Mouse (Mus musculus) frontal cortex, postnatal 36 days (tissue): ENCODE measurements around the gene Gtf3a.
"Not testable (repeated sequence)": the region's sequence is repeated elsewhere in the genome, so short reads cannot be mapped to it uniquely, and the experiment has no call there.

Experiments
- DNase-seq, 2 experiments: peaks; one replicate each; pipeline ENCODE4 v3.0.0; 2022; ENCODE audit warnings: low spot score in 2 of 2

Gene Gtf3a

GRCm38 (mm10) chr5:146937541-146938503 lies 10.6 kb upstream of the Gtf3a start:
- no peak for DNase-seq

DNA sequence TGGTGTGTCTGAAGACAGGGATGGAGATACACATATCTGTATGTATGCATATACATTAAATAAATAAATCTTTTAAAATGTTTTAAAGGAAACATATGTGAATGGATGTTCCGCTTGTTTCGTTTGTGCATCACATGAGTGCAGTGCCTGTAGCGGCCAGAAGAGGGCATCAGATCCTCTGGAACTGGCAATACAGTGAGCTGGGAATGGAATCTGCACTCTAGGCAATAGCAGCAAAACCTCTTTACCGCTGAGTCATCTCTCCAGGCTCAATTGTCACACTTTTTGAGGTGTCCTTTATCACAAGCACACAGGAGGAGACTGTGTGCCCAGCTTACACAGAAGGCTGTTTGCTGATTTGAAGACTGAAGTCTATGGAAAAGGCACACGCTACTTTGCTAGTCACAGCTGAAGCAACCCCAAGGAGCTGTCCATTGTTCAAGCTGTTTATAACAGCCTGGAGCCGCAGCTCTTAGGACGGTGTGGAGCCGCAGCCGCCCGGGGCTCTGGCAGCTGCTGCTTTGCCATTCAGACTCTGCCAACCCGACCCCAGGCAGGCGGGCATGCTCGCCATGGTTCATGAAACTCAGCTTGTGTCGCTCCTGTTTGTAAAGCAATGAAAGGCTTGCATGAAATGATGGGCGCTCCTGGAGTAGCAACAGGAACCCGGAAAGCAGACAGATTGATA lies 9.2 kb upstream of the Gtf3a start:
- DNase-seq = no peak

DNA sequence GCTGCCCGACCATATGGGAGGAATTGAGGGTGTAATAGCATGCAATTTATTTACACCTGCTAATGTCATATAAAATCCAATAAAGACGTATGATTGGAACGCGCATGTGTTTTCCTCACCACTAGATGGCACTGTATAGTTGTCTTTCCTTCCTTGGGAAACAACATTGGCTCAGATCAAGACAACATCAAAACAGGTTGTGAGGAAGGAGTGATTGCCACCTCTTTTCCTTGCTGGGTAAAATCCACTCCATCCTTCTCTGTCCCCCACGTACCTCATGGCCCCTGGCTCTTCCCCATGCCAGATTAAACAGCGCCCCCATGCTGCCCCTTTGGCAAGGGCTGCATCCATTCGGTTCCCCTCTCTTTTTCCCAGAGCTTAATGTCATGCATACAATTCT lies 8.2 kb upstream of the Gtf3a start:
- DNase-seq = no peak

DNA sequence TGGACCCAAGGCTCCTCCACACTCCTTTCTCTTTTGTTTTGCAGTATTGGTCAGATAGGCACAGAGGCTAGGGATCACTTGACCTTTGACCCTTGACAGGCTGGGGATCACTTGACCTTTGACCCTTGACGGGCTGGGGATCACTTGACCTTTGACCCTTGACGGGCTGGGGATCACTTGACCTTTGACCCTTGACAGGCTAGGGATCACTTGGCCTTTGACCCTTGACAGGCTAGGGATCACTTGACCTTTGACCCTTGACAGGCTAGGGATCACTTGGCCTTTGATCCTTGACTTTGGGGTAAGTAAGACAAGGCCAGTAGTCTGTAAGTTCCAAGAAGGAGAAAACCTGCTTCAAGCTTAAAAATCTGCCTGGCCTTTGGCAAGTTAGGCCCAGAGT lies 6.5 kb upstream of the Gtf3a start:
- DNase-seq = not testable (repeated sequence)

GRCm38 (mm10) chr5:146942965-146943364 lies 5.5 kb upstream of the Gtf3a start:
- no peak for DNase-seq

- DNase-seq = no peak
These were observed 3.9 kb upstream of the Gtf3a start for GRCm38 (mm10) chr5:146944568-146944967.

DNA sequence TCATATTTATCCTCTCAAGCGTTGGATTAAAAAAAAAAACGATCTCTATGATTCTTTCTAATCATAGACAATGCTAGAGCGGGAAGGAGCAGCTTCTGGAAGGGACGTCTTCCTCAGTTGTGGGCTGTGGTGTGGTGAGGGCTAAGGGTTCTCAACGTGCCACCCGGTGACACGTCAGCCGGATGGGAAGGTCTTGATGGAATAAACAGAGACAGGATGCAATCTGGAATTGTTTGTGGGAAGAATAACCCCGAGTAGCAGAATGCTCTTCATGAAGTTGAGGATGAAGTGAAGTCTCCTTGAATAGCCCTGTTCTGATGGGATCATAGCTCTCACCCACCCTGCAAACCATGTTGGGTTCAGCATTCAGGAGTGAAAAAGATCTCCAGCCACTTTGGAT lies 1.8 kb upstream of the Gtf3a start:
- no peak for DNase-seq

GRCm38 (mm10) chr5:146947497-146947896 lies 960 bp upstream of the Gtf3a start:
- DNase-seq = no peak

- no peak for DNase-seq
These were observed 383 bp upstream of the Gtf3a start for GRCm38 (mm10) chr5:146948041-146948507.

GRCm38 (mm10) chr5:146954576-146954975 lies 6.1 kb downstream of the Gtf3a start:
- no peak for DNase-seq

GRCm38 (mm10) chr5:146955651-146956050 lies 7.2 kb downstream of the Gtf3a start:
- DNase-seq = no peak

DNA sequence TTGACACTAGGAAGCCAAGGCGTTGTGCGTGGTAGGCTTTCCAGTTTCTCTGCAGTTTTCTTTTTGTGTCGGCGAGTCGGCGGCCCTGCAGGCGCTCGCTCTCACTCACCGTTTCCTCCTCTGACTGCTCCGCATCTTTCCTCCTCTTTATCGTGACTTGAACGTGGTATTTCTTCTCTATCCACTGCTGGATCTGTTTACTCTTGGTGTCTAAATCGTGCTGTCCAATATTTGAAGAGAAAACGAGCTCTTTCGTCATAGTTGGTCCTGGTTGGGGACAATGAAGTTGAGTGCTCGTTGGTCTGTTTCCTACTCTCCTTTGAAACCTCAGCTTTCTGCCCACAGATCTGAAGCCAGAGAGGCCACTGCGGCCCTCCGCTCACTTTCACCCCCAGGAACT lies 8.2 kb downstream of the Gtf3a start:
- no peak for DNase-seq

- peak; percentile 86 to 88 for DNase-seq
These were observed 14.9 kb downstream of the Gtf3a start, which contains the start of gene Mtif3 for GRCm38 (mm10) chr5:146963118-146963936. Mtif3 (minus strand) TSS chr5:146963800.

- no peak for DNase-seq
These were observed 15.5 kb downstream of the Gtf3a start for GRCm38 (mm10) chr5:146963937-146964278.

DNA sequence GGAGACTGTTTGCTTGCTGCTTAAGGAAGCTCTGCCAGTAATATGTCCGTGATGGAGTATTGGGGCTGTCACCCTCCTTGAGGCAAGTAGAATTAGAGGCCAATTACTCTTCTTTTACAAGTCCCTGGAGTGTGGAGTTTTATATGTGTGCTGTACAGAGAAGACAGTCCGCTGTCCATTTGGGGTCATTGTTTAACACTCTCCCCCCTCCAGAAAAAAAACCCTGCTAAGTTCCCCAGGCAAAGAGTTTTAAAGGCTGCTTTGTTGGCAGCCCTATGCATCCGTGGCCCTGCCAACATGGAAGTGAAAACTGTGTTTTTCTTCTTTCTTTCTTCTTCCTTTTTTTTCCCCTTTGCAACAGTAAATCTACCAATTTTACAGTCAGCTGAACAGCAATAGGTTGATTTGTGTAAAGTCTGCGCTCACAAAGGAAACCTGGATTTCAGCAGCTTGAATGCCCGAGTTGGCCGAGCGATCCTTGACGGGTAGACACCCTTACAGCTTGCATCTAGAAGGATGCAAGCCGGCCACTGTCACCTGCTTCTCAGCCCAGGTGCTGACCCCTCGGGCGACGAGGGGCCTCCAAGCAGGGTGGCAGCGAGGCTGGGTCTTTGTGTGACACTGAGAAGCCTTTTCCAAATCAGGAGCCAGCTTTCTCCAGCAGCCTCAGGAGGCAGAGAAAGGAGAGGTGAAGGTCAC lies 20.4 kb downstream of the Gtf3a start:
- no peak for DNase-seq

GRCm38 (mm10) chr5:146971776-146972561 lies 23.5 kb downstream of the Gtf3a start:
- no peak for DNase-seq

DNA sequence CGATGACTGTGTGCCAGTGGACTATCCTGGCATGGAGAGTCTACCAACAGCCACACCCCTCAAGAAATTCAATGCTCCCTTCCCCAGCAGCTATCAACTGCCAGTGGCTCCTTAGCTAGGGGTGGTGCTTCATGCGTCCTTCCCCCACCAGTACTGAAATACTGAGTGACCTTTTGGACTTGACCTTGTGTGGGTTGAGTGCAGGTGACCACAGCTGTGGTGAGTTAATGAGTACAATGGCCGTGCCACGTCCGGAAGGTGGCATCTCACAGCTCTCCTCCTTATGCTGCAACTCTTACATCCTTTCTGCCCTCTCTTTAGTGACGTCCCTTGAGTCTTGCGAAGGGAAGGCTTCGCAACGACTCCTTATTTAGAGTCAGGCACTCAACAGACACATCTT lies 24.9 kb downstream of the Gtf3a start:
- no peak for DNase-seq

DNA sequence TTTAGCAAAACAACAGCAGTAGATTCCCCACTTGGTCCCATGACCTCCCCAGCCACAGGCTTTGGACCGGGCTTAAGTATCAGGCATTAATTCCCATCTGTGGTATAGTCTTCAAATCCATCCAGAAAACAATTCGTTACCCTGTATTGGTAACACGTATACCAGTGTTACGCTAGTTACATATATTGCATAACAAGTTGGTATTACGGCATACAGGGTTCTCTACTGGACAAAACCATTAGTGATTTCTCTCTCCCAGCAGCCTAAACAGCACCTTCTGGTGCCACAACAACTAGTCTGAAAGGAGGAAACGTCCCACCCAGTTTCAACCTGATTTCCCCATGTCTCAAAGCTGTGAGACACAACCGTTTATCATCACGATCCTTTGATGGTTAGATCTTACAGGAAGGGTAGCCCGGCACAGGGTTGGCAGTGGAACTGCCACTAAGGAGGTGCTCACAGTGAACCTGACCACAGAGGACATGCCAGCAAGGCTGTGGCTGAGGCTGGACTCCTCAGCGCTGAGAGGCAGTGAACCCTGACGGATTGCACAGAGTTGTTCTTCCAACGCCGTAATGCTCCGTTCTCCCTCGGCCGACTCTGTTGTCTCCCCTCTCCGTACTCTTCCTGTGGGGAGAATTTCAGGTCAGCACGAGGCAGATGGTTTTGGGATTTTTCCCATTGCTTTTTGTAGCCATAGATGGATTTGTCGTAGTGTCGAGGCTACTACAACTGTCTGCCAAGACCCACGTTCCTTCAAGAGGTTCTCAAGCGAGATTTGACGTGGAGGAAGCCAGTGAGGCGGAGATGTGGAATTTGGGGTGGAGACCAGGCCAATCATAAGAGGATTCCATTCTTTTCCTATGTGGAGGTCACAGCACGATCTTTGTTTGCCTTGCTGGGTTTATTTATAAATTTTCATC lies 25.7 kb downstream of the Gtf3a start:
- no peak for DNase-seq

- DNase-seq = no peak
These were observed 26.3 kb downstream of the Gtf3a start for GRCm38 (mm10) chr5:146974781-146975123.

DNA sequence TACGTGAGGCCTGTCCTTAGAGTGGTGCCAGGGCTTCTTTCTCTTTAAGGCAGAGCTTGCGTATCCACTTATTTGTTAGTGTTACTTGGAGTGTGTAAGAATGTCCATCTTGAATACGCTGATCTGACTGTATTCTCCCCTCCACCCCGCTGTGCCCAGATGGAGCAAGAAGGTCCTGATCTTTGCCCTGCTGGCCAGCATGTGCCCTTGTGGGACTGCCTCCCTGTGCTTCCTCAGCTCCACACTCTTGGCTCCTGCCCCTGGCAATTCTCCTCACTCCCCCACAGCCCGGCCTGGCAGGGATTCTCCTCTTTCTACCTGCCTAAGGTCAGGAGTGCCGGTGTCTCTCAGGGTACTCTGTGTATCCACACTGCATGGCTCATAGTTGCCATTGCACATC lies 32.9 kb downstream of the Gtf3a start:
- no peak for DNase-seq
